ENCODE assay signal across 27 mouse cellular contexts in the genomic region with DNA sequence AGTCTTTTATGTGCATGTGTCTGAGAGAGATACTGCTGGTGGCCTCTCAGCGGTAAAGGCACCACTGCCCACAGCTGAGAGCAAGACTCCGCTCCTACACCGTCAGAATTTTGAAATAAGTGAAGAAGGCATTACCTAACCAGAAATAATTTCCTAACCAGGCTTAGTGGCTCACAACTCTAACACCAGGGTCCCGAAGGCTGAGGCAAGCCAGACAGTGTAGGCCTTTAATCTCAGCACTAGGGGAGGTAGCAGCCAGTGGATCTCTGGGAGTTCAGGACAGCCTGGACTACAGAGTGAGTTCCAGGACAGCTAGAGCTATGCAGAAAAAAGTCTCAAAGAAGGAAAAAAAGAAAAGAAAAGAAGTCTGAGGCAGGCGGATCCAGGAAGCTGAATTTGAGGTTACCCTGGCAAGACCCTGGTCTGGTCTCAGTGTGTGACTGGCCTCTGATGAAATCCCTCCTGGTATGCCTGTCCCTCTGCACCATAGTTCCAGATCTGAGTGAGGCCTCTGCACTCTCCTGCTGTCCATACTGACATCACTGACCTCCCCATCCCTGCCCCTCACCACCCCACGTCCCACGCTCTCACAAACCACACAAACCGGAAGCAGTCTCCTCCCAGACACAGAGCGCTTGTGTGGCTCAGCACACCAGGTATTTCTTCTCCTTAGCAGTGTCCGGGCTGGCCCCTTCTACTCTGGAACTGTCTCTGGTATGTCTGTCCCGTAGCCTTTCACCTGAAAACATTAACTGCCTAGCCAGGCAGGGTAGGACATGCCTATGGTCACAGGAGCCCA. TPM values are rescaled to one million over a fixed set of nuclear protein-coding genes. Genes with fewer than 3 reads are reported as not detected.
DNase-seq lines count a peak whose midpoint lies in the region; ATAC-seq and TF ChIP-seq lines count a peak whose summit lies in the region.
"Had no signal": no experiment of that assay in that cellular context is flagged by ENCODE, and none has a peak within 500 bp of the region (broad histone marks: within the 10 kb centered on the region; RNA-seq: fewer than 3 reads in every experiment).

No protein-coding gene starts in this region.

- 65% methylated on average over 11 of the region's 11 CpGs for WGBS in embryonic facial prominence, embryonic 15.5 days
- WGBS in embryonic facial prominence, embryonic 10.5 days, result 73% methylated on average over 11 of the region's 11 CpGs
- WGBS in limb, embryonic 10.5 days, result 83% methylated on average over 11 of the region's 11 CpGs

- TF ChIP-seq CTCF in layer of hippocampus, adult 2 months (conservative IDR thresholded peaks at IDR 0.05), result no peak

- ATAC-seq in embryonic facial prominence, embryonic 15.5 days (ENCODE audit: insufficient number of reproducible peaks, low FRiP score, low TSS enrichment, low read depth), result no peak
- ATAC-seq in megakaryocyte progenitor cell, adult 5-6 weeks (replicated peaks; ENCODE audit: poor library complexity), result peak; percentile 57
- ATAC-seq: activated CD4-positive, CD25-positive, alpha-beta regulatory T cell, adult 4 months; forebrain, postnatal 0 days; hindbrain, postnatal 0 days; intestine, embryonic 16.5 days; liver, embryonic 12.5 days; lung, postnatal 0 days had no signal

- H3K9me3 ChIP-seq in embryonic facial prominence, embryonic 15.5 days (replicated peaks), result no peaks in the 10 kb centered on the region
- no peaks in the 10 kb centered on the region for H3K9me3 ChIP-seq in embryonic facial prominence, embryonic 10.5 days
- H3K9me3 ChIP-seq in limb, embryonic 10.5 days (replicated peaks), result no peaks in the 10 kb centered on the region
- H3K9me3 ChIP-seq: forebrain, embryonic 12.5 days; heart, embryonic 15.5 days; hindbrain, embryonic 12.5 days; liver, embryonic 12.5 days; midbrain, embryonic 10.5 days; stomach, embryonic 15.5 days had no signal

- DNase-seq in embryonic facial prominence, embryonic 10.5 days (ENCODE audit: low spot score), result no peak
- DNase-seq in layer of hippocampus, adult 2 months (ENCODE audit: low spot score in 2 of 2), result no peak
- no peak for DNase-seq in layer of hippocampus, adult 18-20 months (ENCODE audit: low spot score in 2 of 2)
- DNase-seq in limb, embryonic 10.5 days (ENCODE audit: low spot score), result no peak
- no peak for DNase-seq in right cerebral cortex, postnatal 14 days
- DNase-seq in layer of hippocampus, adult 8-10 months (ENCODE audit: low spot score in 2 of 2), result no peak
- DNase-seq: adrenal gland, adult 8-10 months; cerebellum, adult 9-10 months; forebrain, postnatal 0 days; heart, postnatal 36 days; lung, adult 18-20 months; retina, postnatal 1 day; right cerebral cortex, postnatal 25 days had no signal

- H3K4me1 ChIP-seq in embryonic facial prominence, embryonic 15.5 days, result no peaks in the 10 kb centered on the region
- H3K4me1 ChIP-seq in embryonic facial prominence, embryonic 10.5 days, result peaks cover 12% of the 10 kb centered on the region
- H3K4me1 ChIP-seq in limb, embryonic 10.5 days, result peaks cover 32% of the 10 kb centered on the region
- H3K4me1 ChIP-seq: liver, embryonic 12.5 days; stomach, embryonic 15.5 days had no signal

- H3K27me3 ChIP-seq in embryonic facial prominence, embryonic 15.5 days, result no peaks in the 10 kb centered on the region
- no peaks in the 10 kb centered on the region for H3K27me3 ChIP-seq in embryonic facial prominence, embryonic 10.5 days (replicated peaks; ENCODE audit: low read depth, poor library complexity, severe bottlenecking)
- no peaks in the 10 kb centered on the region for H3K27me3 ChIP-seq in limb, embryonic 10.5 days (ENCODE audit: low read depth, poor library complexity, severe bottlenecking)
- H3K27me3 ChIP-seq: CH12.LX; forebrain, embryonic 12.5 days; heart, embryonic 15.5 days; hindbrain, embryonic 12.5 days; liver, embryonic 12.5 days; stomach, embryonic 15.5 days had no signal

- no peak overlapping the region for H3K4me2 ChIP-seq in embryonic facial prominence, embryonic 15.5 days (replicated peaks)
- H3K4me2 ChIP-seq: forebrain, embryonic 12.5 days; heart, embryonic 15.5 days; hindbrain, embryonic 12.5 days; liver, embryonic 12.5 days; stomach, embryonic 15.5 days had no signal

- no peak overlapping the region for H3K4me3 ChIP-seq in embryonic facial prominence, embryonic 15.5 days (replicated peaks)
- no peak overlapping the region for H3K4me3 ChIP-seq in embryonic facial prominence, embryonic 10.5 days
- H3K4me3 ChIP-seq in layer of hippocampus, adult 2 months, result no peak overlapping the region
- no peak overlapping the region for H3K4me3 ChIP-seq in limb, embryonic 10.5 days
- H3K4me3 ChIP-seq: forebrain, embryonic 12.5 days; heart, embryonic 15.5 days; hindbrain, embryonic 12.5 days; liver, embryonic 12.5 days; midbrain, embryonic 10.5 days; stomach, embryonic 15.5 days had no signal

- no peaks in the 10 kb centered on the region for H3K36me3 ChIP-seq in embryonic facial prominence, embryonic 15.5 days
- peaks cover 3% of the 10 kb centered on the region; the same call in 1 of the 2 replicates for H3K36me3 ChIP-seq in embryonic facial prominence, embryonic 10.5 days (replicated peaks)
- 0 out of 2 replicates have a peak, but pooled peaks cover 2% of the 10 kb centered on the region for H3K36me3 ChIP-seq in limb, embryonic 10.5 days
- H3K36me3 ChIP-seq: forebrain, embryonic 12.5 days; heart, embryonic 15.5 days; liver, embryonic 12.5 days; midbrain, embryonic 10.5 days; stomach, embryonic 15.5 days had no signal

- H3K9ac ChIP-seq in embryonic facial prominence, embryonic 15.5 days, result no peak overlapping the region
- H3K9ac ChIP-seq: forebrain, embryonic 12.5 days; forebrain, postnatal 0 days; heart, embryonic 15.5 days; hindbrain, embryonic 12.5 days; liver, embryonic 12.5 days; stomach, embryonic 15.5 days had no signal

- H3K27ac ChIP-seq in embryonic facial prominence, embryonic 15.5 days (replicated peaks), result 0 out of 2 replicates have a peak overlapping the region, but pooled peaks have one; percentile 22
- H3K27ac ChIP-seq in embryonic facial prominence, embryonic 10.5 days (replicated peaks), result no peak overlapping the region
- H3K27ac ChIP-seq in layer of hippocampus, adult 2 months, result peak overlapping the region; percentile 71; the same call in 1 of the 2 replicates
- H3K27ac ChIP-seq in limb, embryonic 10.5 days, result peak overlapping the region; percentile 15; the same call in 1 of the 2 replicates
- H3K27ac ChIP-seq: forebrain, embryonic 12.5 days; heart, embryonic 15.5 days; hindbrain, embryonic 12.5 days; liver, embryonic 12.5 days; macrophage; midbrain, embryonic 10.5 days; stomach, embryonic 15.5 days had no signal

RNA-seq across cellular contexts. Expression of a gene that starts 31.1 kb away (rescaled TPM):
- 24.1 and 24.8 TPM in 2 replicates for polyA plus RNA-seq in embryonic facial prominence, embryonic 15.5 days (2015; fragmentation: Nextera tagmentation; extraction: Ambion mirVana)
- polyA plus RNA-seq in embryonic facial prominence, embryonic 10.5 days (2016; fragmentation: Nextera tagmentation; extraction: Ambion mirVana), result 27.0 TPM in 2 replicates
- 10 to 100 TPM; 54.4 to 56.8 TPM for total RNA-seq in layer of hippocampus, adult 2 months (2021)
- 10 to 100 TPM; 52.7 to 53.2 TPM for total RNA-seq in layer of hippocampus, adult 18-20 months (2021)
- polyA plus RNA-seq in limb, embryonic 10.5 days (2016; fragmentation: Nextera tagmentation; extraction: Ambion mirVana), result 25.8 and 28.2 TPM in 2 replicates
- 21.1 and 23.3 TPM in 2 replicates for total RNA-seq in megakaryocyte progenitor cell, adult 5-6 weeks (2015)
- total RNA-seq in megakaryocyte progenitor cell, adult 5-6 weeks (2017), result 19.3 and 20.2 TPM in 2 replicates
- 10 to 100 TPM; 51.1 to 55.4 (median 52.6) TPM for total RNA-seq in layer of hippocampus, adult 8-10 months (2022)
